20 mouse cellular contexts compared by ENCODE assay signal in genomic region chr8:47033976-47034375, GRCm38 (mm10). TPM values are rescaled to one million over a fixed set of nuclear protein-coding genes. Genes with fewer than 3 reads are reported as not detected.
"Had no signal": no experiment of that assay in that cellular context is flagged by ENCODE, and none has a peak within 500 bp of the region (broad histone marks: within the 10 kb centered on the region; RNA-seq: fewer than 3 reads in every experiment).

No protein-coding gene starts in this region.

- DNase-seq: kidney, adult 2 months; kidney, postnatal 10 days; kidney, postnatal 36 days; left cerebral cortex, postnatal 4 days; lung, adult 2 months; lung, postnatal 14 days; lung, postnatal 4 days; right cerebral cortex, adult 18-20 months; right cerebral cortex, postnatal 14 days; right cerebral cortex, postnatal 4 days; thymus, postnatal 4 days had no signal

- H3K4me3 ChIP-seq: limb, embryonic 12.5 days; limb, embryonic 15.5 days; liver, embryonic 12.5 days; liver, embryonic 15.5 days; midbrain, embryonic 12.5 days; midbrain, embryonic 15.5 days; neural tube, embryonic 12.5 days; neural tube, embryonic 15.5 days had no signal

- H3K4me2 ChIP-seq: limb, embryonic 12.5 days; limb, embryonic 15.5 days; liver, embryonic 12.5 days; liver, embryonic 15.5 days; midbrain, embryonic 12.5 days; midbrain, embryonic 15.5 days; neural tube, embryonic 12.5 days; neural tube, embryonic 15.5 days had no signal

- H3K9me3 ChIP-seq: limb, embryonic 12.5 days; limb, embryonic 15.5 days; liver, embryonic 12.5 days; liver, embryonic 15.5 days; midbrain, embryonic 12.5 days; midbrain, embryonic 15.5 days; neural tube, embryonic 12.5 days; neural tube, embryonic 15.5 days had no signal

- ATAC-seq: inflammation-experienced regulatory T-cells, adult 6 months; liver, embryonic 12.5 days; midbrain, embryonic 15.5 days had no signal

- H3K27ac ChIP-seq: limb, embryonic 12.5 days; limb, embryonic 15.5 days; liver, embryonic 12.5 days; liver, embryonic 15.5 days; midbrain, embryonic 12.5 days; midbrain, embryonic 15.5 days; neural tube, embryonic 12.5 days; neural tube, embryonic 15.5 days had no signal

- H3K4me1 ChIP-seq: liver, embryonic 12.5 days; liver, embryonic 15.5 days; midbrain, embryonic 12.5 days; midbrain, embryonic 15.5 days; neural tube, embryonic 12.5 days; neural tube, embryonic 15.5 days had no signal

- H3K27me3 ChIP-seq: liver, embryonic 12.5 days; liver, embryonic 15.5 days; midbrain, embryonic 12.5 days; midbrain, embryonic 15.5 days; neural tube, embryonic 12.5 days; neural tube, embryonic 15.5 days had no signal

- H3K9ac ChIP-seq: limb, embryonic 12.5 days; limb, embryonic 15.5 days; liver, embryonic 12.5 days; liver, embryonic 15.5 days; midbrain, embryonic 12.5 days; midbrain, embryonic 15.5 days; neural tube, embryonic 12.5 days; neural tube, embryonic 15.5 days had no signal

- H3K36me3 ChIP-seq: limb, embryonic 12.5 days; limb, embryonic 15.5 days; liver, embryonic 12.5 days; liver, embryonic 15.5 days; midbrain, embryonic 12.5 days; midbrain, embryonic 15.5 days; neural tube, embryonic 12.5 days; neural tube, embryonic 15.5 days had no signal

RNA-seq across cellular contexts. Expression of gene Enpp6, which starts 47.3 kb away (rescaled TPM):
- polyA plus RNA-seq: midbrain, embryonic 15.5 days had no signal
